19 mouse cellular contexts compared by ENCODE assay signal in the genomic region with DNA sequence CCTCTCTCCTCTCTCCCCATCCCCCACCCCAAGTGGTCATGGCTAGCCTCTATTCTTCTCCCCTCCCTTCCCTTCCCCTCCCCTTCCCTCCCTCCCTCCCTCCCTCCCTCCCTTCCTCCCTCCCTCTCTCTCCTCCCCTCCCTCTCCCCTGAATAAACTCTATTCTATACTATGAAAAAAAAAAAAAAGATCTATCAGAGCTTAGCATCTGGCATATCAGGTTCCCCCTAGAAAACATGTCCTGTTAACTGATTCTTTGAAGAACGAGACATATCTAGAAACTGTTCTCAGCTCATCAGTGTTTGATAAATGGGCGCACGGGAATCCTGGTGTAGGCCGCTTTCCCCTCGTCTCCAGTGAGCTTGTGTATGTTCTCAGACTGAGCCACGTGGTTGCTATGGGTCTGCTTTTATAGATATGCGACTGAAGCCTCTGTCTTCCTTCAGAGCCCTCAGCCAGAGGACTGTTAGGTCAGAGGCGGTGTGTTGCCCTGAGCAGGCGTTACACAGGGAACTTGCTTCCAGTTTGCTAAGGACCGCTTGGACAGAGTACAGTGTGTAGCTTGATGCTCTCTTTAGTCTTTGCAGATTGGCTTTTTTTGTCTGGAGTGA.
DNase-seq lines count a peak whose midpoint lies in the region; ATAC-seq lines count a peak whose summit lies in the region.
"Had no signal": no experiment of that assay in that cellular context is flagged by ENCODE, and none has a peak within 500 bp of the region (broad histone marks: within the 10 kb centered on the region; RNA-seq: fewer than 3 reads in every experiment).

No protein-coding gene starts in this region.

- no peak overlapping the region for H3K4me3 ChIP-seq in heart, embryonic 14.5 days (ENCODE audit: control insufficient read depth in 1 of 2, insufficient read depth in 1 of 2, low read depth in 1 of 2, low read length in 2 of 2)
- H3K4me3 ChIP-seq: embryonic facial prominence, embryonic 12.5 days; left cerebral cortex, adult 2 months; limb, embryonic 10.5 days; midbrain, embryonic 15.5 days had no signal

- H3K27me3 ChIP-seq in heart, embryonic 14.5 days (ENCODE audit: control insufficient read depth, insufficient read depth, low read length): no peaks in the 10 kb centered on the region
- H3K27me3 ChIP-seq: embryonic facial prominence, embryonic 12.5 days; midbrain, embryonic 15.5 days had no signal

- peaks cover 14 to 18% of the 10 kb centered on the region in 2 experiments for H3K4me1 ChIP-seq in heart, embryonic 14.5 days (ENCODE audit: control insufficient read depth in 2 of 2, insufficient read depth in 2 of 2, low read length in 2 of 2)
- H3K4me1 ChIP-seq: midbrain, embryonic 15.5 days had no signal

- no peaks in the 10 kb centered on the region for H3K9me3 ChIP-seq in heart, embryonic 14.5 days (ENCODE audit: control insufficient read depth, low read length)
- H3K9me3 ChIP-seq: embryonic facial prominence, embryonic 12.5 days; limb, embryonic 10.5 days; midbrain, embryonic 15.5 days had no signal

- H3K36me3 ChIP-seq in heart, embryonic 14.5 days (ENCODE audit: control insufficient read depth, insufficient read depth, low read length): 0 out of 2 replicates have a peak, but pooled peaks cover 5% of the 10 kb centered on the region
- H3K36me3 ChIP-seq: embryonic facial prominence, embryonic 12.5 days; midbrain, embryonic 15.5 days had no signal

- no peak overlapping the region for H3K4me2 ChIP-seq in heart, embryonic 14.5 days (ENCODE audit: low read length)
- H3K4me2 ChIP-seq: embryonic facial prominence, embryonic 12.5 days; midbrain, embryonic 15.5 days had no signal

- ATAC-seq in heart, embryonic 14.5 days (ENCODE audit: insufficient number of reproducible peaks, insufficient read depth, low FRiP score, low read depth): no peak; the same call in 1 of the 2 replicates
- peak; percentile 85 for ATAC-seq in megakaryocyte progenitor cell, adult 5-6 weeks (replicated peaks; ENCODE audit: poor library complexity)
- ATAC-seq: forebrain, embryonic 16.5 days; hindbrain, embryonic 16.5 days; intestine, postnatal 0 days; midbrain, embryonic 15.5 days had no signal

- DNase-seq in heart, postnatal 4 days: no peak
- DNase-seq in MEL-GATA-1-ER (ENCODE audit: extremely low read depth, low read depth) (peak; percentile 70), liver (peak; percentile 46)
- no peak for DNase-seq in kidney, adult 9 months
- no peak for DNase-seq in testis, postnatal 14 days (ENCODE audit: low spot score)
- DNase-seq: cerebellum, postnatal 14 days; heart, postnatal 10 days; lung, adult 2 months had no signal

- H3K27ac ChIP-seq in heart, embryonic 14.5 days (replicated peaks in 1 of 2; ENCODE audit: control insufficient read depth in 1 of 2, insufficient read depth in 1 of 2, low read depth in 2 of 2, low read length in 2 of 2): 0 out of 4 replicates have a peak overlapping the region, but pooled peaks have one; percentile 29 to 33
- H3K27ac ChIP-seq: embryonic facial prominence, embryonic 12.5 days; kidney, postnatal 0 days; left cerebral cortex, adult 2 months; limb, embryonic 10.5 days; macrophage; midbrain, embryonic 15.5 days had no signal

- 25% methylated on average over 10 of the region's 10 CpGs for WGBS in heart, embryonic 14.5 days

- H3K9ac ChIP-seq in heart, embryonic 14.5 days (ENCODE audit: low read length): no peak overlapping the region
- H3K9ac ChIP-seq: embryonic facial prominence, embryonic 12.5 days; midbrain, embryonic 15.5 days had no signal

Comparison
In these comparisons a context has a peak if more than half of its experiments do, and no peak if none do; other contexts are left out.
1. DNase-seq: peak in MEL-GATA-1-ER (single experiment) and liver (single experiment); none in heart, postnatal 4 days (single experiment), kidney, adult 9 months (single experiment) and testis, postnatal 14 days (single experiment).